Mouse (Mus musculus): ENCODE measurements around the gene Amotl2. TPM values are rescaled to one million over a fixed set of nuclear protein-coding genes. Genes with fewer than 3 reads are reported as not detected.

Amotl2 gene
- polyA plus RNA-seq, 1 experiment from 2014 or later = 40.9 TPM

DNA sequence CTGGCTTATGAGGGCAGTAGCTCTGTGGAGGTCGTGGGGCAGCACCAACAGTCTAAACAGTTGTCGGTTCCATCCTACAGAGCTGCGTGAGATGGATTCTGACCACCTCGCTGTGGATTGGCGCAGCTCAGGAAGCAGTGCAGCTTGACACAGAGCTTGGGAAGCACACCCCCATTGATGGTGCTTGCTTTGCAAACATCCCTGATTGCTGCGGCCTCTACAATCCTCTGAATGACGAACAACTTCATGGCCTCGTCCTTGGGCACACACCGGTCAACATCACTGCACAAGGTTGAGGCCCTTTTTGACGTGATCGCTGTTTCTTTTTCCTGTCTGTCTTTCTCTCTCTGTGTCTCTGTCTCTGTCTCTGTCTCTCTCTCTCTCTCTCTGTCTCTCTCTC, 32.7 kb downstream of the Amotl2 start:
- Histone ChIP-seq H3K36me3 (ENCODE audit: insufficient read depth, low read length) (no peaks in the 10 kb centered on the region), H3K27ac (ENCODE audit: low read length) (no peak overlapping the region), H3K4me3 (ENCODE audit: low read length) (no peak overlapping the region), H3K9me3 (ENCODE audit: low read length) (no peaks in the 10 kb centered on the region), H3K4me2 (replicated peaks; ENCODE audit: low read depth, low read length) (no peak overlapping the region), H3K9ac (replicated peaks; ENCODE audit: low read length) (no peak overlapping the region), H3K27me3 (ENCODE audit: insufficient read depth, low read length) (no peaks in the 10 kb centered on the region), H3K4me1 (ENCODE audit: insufficient read depth, low read length) (peaks cover 13% of the 10 kb centered on the region)
- no peak for ATAC-seq (ENCODE audit: low FRiP score, low TSS enrichment)
- WGBS = 78% methylated on average over 11 of the region's 11 CpGs

DNA sequence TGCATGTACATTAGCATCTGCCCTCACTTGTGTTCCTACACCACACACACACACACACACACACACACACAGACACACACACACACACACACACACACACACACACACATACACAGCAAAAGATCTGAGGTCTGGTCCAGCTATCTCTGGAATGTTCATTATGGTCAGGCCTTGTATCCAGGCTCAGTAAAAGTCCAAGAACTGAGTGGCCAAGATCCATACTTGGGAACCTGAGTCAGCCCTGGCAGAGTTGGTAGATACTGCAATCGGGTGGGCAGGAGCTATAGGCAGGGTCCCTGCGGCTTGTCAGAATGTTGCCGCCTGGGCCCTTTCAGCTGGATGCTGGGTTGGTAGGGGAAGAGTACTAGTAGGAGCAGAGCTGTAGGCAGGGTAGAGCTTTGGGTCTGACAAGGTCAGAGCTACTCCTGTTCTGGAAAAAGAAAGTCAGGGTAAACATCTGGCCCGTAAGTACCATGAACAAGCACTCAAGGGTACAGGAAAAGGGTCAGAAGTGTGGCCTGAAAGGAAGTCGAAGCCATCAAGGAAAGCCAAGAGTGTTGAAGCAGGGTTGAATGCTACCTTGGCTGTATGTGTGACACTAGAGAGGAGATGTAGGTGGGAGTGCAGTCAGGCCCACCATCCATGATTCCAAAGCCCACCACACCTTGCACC, 35.3 kb downstream of the Amotl2 start:
- H3K27ac ChIP-seq (ENCODE audit: low read length) = no peak overlapping the region
- H3K4me1 ChIP-seq (ENCODE audit: insufficient read depth, low read length) = peaks cover 17% of the 10 kb centered on the region
- H3K9ac ChIP-seq (replicated peaks; ENCODE audit: low read length) = no peak overlapping the region
- no peaks in the 10 kb centered on the region for H3K27me3 ChIP-seq (ENCODE audit: insufficient read depth, low read length)
- WGBS = 92% methylated on average over 5 of the region's 5 CpGs
- H3K4me2 ChIP-seq (replicated peaks; ENCODE audit: low read depth, low read length) = no peak overlapping the region
- no peaks in the 10 kb centered on the region for H3K9me3 ChIP-seq (ENCODE audit: low read length)
- no peaks in the 10 kb centered on the region for H3K36me3 ChIP-seq (ENCODE audit: insufficient read depth, low read length)
- no peak overlapping the region for H3K4me3 ChIP-seq (ENCODE audit: low read length)
- no peak for ATAC-seq (ENCODE audit: low FRiP score, low TSS enrichment)

DNA sequence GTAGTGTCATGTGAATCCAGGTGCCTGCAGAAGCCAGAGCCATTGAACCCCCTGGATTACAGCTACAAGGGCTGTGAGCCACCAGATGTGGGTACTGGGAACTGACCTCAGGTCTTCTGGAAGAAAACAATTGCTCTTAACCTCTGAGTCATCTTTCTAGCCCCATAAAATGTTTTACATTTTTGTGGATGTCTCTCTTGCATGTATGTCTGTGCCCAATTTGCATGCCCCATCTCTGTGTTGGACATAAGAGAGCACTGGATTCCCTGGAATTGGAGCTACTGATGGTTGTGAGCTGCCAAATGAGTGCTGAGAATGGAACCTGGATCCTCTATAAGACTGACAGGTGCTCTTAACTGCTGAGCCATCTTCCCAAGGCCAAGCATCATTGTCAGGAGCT, 36.8 kb downstream of the Amotl2 start:
- Histone ChIP-seq H3K27ac (ENCODE audit: low read length) (no peak overlapping the region), H3K4me3 (ENCODE audit: low read length) (no peak overlapping the region), H3K9ac (replicated peaks; ENCODE audit: low read length) (no peak overlapping the region), H3K9me3 (ENCODE audit: low read length) (no peaks in the 10 kb centered on the region), H3K27me3 (ENCODE audit: insufficient read depth, low read length) (no peaks in the 10 kb centered on the region), H3K4me1 (ENCODE audit: insufficient read depth, low read length) (peaks cover 11% of the 10 kb centered on the region; the same call in 1 of the 2 replicates), H3K36me3 (ENCODE audit: insufficient read depth, low read length) (no peaks in the 10 kb centered on the region), H3K4me2 (replicated peaks; ENCODE audit: low read depth, low read length) (no peak overlapping the region)
- no peak for ATAC-seq (ENCODE audit: low FRiP score, low TSS enrichment)

DNA sequence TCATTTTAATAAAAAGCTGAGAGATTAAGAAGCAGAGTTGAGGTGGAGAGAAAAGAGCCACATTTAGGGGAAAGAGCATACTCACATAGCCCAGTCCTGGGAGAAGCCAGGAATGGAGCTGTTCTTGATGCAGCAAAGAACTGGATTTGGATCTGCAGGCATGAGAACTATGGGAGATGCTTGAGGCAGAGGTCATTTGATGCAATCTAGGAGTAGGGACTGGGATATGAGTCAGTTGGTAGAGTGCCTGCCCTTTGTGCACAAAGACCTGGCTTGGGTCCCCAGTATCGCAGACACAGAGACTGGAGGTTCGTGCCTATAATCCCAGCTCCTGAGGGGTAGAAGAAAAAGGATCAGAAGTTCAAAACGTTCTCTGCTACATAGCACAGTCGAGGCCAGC, 38.7 kb downstream of the Amotl2 start:
- H3K27ac ChIP-seq (ENCODE audit: low read length) = no peak overlapping the region
- no peaks in the 10 kb centered on the region for H3K36me3 ChIP-seq (ENCODE audit: insufficient read depth, low read length)
- no peak for ATAC-seq (ENCODE audit: low FRiP score, low TSS enrichment)
- no peak overlapping the region for H3K4me3 ChIP-seq (ENCODE audit: low read length)
- no peaks in the 10 kb centered on the region for H3K27me3 ChIP-seq (ENCODE audit: insufficient read depth, low read length)
- no peak overlapping the region for H3K4me2 ChIP-seq (replicated peaks; ENCODE audit: low read depth, low read length)
- H3K9me3 ChIP-seq (ENCODE audit: low read length) = no peaks in the 10 kb centered on the region
- WGBS = 71% methylated on average over 4 of the region's 4 CpGs
- H3K9ac ChIP-seq (replicated peaks; ENCODE audit: low read length) = no peak overlapping the region
- H3K4me1 ChIP-seq (ENCODE audit: insufficient read depth, low read length) = peaks cover 25% of the 10 kb centered on the region

DNA sequence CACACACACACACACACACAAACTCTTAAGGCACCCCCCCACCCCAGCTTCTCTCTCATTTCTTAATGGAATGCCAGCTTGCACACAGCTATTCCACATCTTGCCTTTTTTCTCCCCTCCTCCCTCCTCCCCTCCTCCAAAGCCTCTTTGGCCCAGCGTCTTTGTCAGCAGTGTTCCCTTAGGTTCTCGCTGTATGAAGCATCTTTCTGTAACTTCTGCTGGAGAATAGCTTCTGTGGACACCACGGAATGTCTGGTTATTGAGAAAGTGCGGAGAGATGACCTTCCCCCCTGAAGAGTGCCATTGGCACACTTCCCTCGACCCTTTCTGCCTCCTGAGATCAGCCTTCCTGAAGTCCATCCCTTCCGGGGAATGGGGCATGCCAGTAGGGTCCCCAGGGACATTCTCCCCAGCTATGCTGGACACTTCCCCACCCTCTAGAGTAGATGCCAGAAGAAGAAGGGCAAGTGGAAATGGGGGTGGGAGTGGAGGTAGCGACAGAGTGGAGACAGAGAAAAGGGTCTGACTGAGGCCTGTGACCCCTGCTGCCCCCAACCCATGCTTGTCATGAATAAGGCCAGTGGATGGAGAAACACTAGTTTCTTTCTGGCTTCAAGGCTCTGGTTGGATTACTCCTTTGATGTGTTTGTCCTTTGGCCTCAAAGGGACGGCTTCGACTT, 39.3 kb downstream of the Amotl2 start:
- H3K4me1 ChIP-seq (ENCODE audit: insufficient read depth, low read length) = peaks cover 25% of the 10 kb centered on the region
- H3K27ac ChIP-seq (ENCODE audit: low read length) = no peak overlapping the region
- H3K4me3 ChIP-seq (ENCODE audit: low read length) = no peak overlapping the region
- H3K4me2 ChIP-seq (replicated peaks; ENCODE audit: low read depth, low read length) = no peak overlapping the region
- no peaks in the 10 kb centered on the region for H3K27me3 ChIP-seq (ENCODE audit: insufficient read depth, low read length)
- H3K9ac ChIP-seq (replicated peaks; ENCODE audit: low read length) = no peak overlapping the region
- H3K9me3 ChIP-seq (ENCODE audit: low read length) = no peaks in the 10 kb centered on the region
- no peaks in the 10 kb centered on the region for H3K36me3 ChIP-seq (ENCODE audit: insufficient read depth, low read length)
- 66% methylated on average over 9 of the region's 9 CpGs for WGBS
- ATAC-seq (ENCODE audit: low FRiP score, low TSS enrichment) = no peak

DNA sequence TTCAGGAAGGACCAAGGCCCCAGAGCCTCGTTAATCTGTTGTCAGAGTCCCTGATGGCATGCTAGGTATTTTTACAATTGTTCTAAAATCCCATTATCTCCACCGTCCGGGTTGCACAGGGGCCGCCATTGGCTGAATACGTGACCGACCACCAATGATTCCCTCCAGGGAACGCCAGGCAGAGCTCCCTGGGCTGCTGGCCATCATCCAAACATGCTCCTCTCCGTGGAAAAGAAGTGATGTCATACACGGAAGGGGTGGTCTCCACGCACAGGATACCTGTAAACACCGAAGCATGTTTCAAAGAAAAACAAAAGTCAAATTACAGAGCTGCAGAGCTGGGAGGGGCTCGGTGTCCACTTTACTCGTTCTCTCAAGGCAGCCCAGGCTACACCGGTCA, 39.9 kb downstream of the Amotl2 start:
- Histone ChIP-seq H3K27ac (ENCODE audit: low read length) (no peak overlapping the region), H3K27me3 (ENCODE audit: insufficient read depth, low read length) (no peaks in the 10 kb centered on the region), H3K9me3 (ENCODE audit: low read length) (no peaks in the 10 kb centered on the region), H3K36me3 (ENCODE audit: insufficient read depth, low read length) (no peaks in the 10 kb centered on the region), H3K4me2 (replicated peaks; ENCODE audit: low read depth, low read length) (no peak overlapping the region), H3K4me3 (ENCODE audit: low read length) (no peak overlapping the region), H3K4me1 (ENCODE audit: insufficient read depth, low read length) (peaks cover 25% of the 10 kb centered on the region), H3K9ac (replicated peaks; ENCODE audit: low read length) (no peak overlapping the region)
- ATAC-seq (ENCODE audit: low FRiP score, low TSS enrichment) = no peak
- 55% methylated on average over 14 of the region's 14 CpGs for WGBS

DNA sequence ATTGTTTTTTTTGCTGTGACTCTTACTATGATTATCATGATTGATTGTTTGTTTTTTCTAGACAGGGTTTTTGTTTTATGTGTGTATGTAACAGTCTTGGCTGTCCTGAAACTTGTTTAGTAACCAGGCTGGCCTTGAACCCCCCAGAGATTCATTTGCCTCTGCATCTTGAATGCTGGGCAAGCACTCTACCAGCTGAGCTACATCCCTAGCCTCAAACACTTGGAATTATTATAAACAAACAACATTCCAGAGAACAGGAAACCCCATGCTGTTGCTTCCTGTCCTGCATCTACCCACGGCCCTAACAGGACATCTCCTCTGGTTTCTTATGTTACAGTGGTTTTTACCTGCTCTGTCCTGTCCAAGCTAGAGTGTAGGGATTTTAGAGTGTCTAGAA, 42.4 kb downstream of the Amotl2 start:
- ATAC-seq (ENCODE audit: low FRiP score, low TSS enrichment) = no peak
- H3K27ac ChIP-seq (ENCODE audit: low read length) = peak overlapping the region; percentile 71; the same call in 1 of the 2 replicates
- H3K9me3 ChIP-seq (ENCODE audit: low read length) = no peaks in the 10 kb centered on the region
- no peak overlapping the region for H3K4me3 ChIP-seq (ENCODE audit: low read length)
- no peaks in the 10 kb centered on the region for H3K27me3 ChIP-seq (ENCODE audit: insufficient read depth, low read length)
- H3K9ac ChIP-seq (replicated peaks; ENCODE audit: low read length) = 0 out of 2 replicates have a peak overlapping the region, but pooled peaks have one; percentile 22
- WGBS = 36% methylated on average over 1 of the region's 1 CpGs
- H3K4me1 ChIP-seq (ENCODE audit: insufficient read depth, low read length) = peaks cover 46% of the 10 kb centered on the region
- no peaks in the 10 kb centered on the region for H3K36me3 ChIP-seq (ENCODE audit: insufficient read depth, low read length)
- H3K4me2 ChIP-seq (replicated peaks; ENCODE audit: low read depth, low read length) = no peak overlapping the region

DNA sequence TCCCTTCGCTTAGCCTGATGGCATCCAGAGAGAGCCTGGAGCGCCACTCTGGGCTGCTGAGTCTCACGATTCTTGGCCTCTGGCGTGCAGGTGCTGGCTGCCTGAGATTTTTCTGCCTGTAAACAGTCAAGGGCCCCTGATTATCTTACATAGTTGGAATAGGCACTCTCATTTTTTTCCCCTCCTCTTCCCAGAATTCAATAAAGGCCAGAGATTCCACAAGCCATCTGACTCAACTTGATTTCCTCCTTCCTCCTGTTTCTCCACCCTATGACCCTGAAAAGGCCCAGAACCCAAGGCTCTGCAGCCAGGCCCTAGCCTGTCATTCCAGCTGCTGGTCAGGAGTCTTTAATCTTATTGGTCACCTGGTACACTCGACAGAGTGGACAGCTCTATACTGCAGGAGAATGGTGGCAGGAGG, 43.1 kb downstream of the Amotl2 start:
- Histone ChIP-seq H3K27me3 (ENCODE audit: insufficient read depth, low read length) (no peaks in the 10 kb centered on the region), H3K9me3 (ENCODE audit: low read length) (no peaks in the 10 kb centered on the region), H3K9ac (replicated peaks; ENCODE audit: low read length) (no peak overlapping the region), H3K4me3 (ENCODE audit: low read length) (no peak overlapping the region), H3K36me3 (ENCODE audit: insufficient read depth, low read length) (no peaks in the 10 kb centered on the region), H3K4me2 (replicated peaks; ENCODE audit: low read depth, low read length) (no peak overlapping the region), H3K27ac (ENCODE audit: low read length) (peak overlapping the region; percentile 71; the same call in 1 of the 2 replicates), H3K4me1 (ENCODE audit: insufficient read depth, low read length) (peaks cover 48% of the 10 kb centered on the region)
- no peak for ATAC-seq (ENCODE audit: low FRiP score, low TSS enrichment)
- 39% methylated on average over 5 of the region's 5 CpGs for WGBS

DNA sequence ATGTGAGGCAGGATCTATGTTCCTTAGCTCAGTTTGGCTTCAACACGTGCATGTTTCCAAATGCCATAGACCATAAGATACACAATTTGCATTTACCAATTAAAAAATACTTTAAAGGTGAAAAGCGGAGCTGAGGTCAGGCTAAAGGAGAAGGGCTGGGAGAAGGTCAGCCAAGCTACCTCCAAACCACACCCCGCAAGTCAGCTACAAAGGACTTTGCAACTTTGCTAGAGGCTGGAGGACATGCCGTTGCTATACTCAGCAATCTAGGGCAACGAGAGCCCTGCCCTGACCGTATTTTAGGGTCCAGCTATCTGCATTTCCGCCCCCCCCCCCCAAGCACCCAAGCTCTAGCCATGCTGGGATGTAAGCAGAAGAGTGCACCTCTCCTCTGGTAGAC, 45.1 kb downstream of the Amotl2 start:
- Histone ChIP-seq H3K27ac (ENCODE audit: low read length) (no peak overlapping the region), H3K4me1 (ENCODE audit: insufficient read depth, low read length) (peaks cover 38% of the 10 kb centered on the region), H3K36me3 (ENCODE audit: insufficient read depth, low read length) (no peaks in the 10 kb centered on the region), H3K4me2 (replicated peaks; ENCODE audit: low read depth, low read length) (no peak overlapping the region), H3K27me3 (ENCODE audit: insufficient read depth, low read length) (no peaks in the 10 kb centered on the region), H3K9me3 (ENCODE audit: low read length) (no peaks in the 10 kb centered on the region), H3K9ac (replicated peaks; ENCODE audit: low read length) (no peak overlapping the region), H3K4me3 (ENCODE audit: low read length) (no peak overlapping the region)
- no peak for ATAC-seq (ENCODE audit: low FRiP score, low TSS enrichment)
- 91% methylated on average over 7 of the region's 7 CpGs for WGBS

DNA sequence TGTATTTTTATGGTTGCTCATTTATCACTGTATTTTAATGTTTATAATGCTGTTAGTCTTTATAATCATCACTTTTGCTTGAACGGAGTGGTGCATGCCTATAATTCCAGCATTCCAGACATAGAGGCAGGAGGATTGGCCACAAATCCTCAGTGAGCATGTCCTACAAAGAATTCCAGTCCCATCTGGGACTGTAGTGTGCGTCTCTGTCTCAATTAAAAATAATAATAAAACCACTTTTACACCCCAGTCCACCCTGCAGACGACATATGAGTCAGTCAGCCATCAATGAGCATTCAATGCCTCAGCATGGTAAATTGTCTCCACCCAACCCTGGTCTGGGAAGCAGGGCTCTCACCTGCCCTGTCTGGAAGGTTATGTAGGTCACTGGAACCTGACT, 46.4 kb downstream of the Amotl2 start:
- Histone ChIP-seq H3K4me3 (ENCODE audit: low read length) (no peak overlapping the region), H3K36me3 (ENCODE audit: insufficient read depth, low read length) (no peaks in the 10 kb centered on the region), H3K9me3 (ENCODE audit: low read length) (no peaks in the 10 kb centered on the region), H3K27me3 (ENCODE audit: insufficient read depth, low read length) (no peaks in the 10 kb centered on the region), H3K27ac (ENCODE audit: low read length) (peak overlapping the region; percentile 84), H3K4me1 (ENCODE audit: insufficient read depth, low read length) (peaks cover 44% of the 10 kb centered on the region), H3K9ac (replicated peaks; ENCODE audit: low read length) (no peak overlapping the region), H3K4me2 (replicated peaks; ENCODE audit: low read depth, low read length) (no peak overlapping the region)
- 0 out of 2 replicates have a peak, but pooled peaks have one; percentile 39 for ATAC-seq (ENCODE audit: low FRiP score, low TSS enrichment)
- WGBS = 41% methylated on average over 3 of the region's 3 CpGs

Data from kidney, embryonic 16.5 days (tissue).